Mouse (Mus musculus) brain, embryonic 14.5 days (tissue): ENCODE measurements around the gene Flot1.

Experiments
- CTCF ChIP-seq: fragments of 200-500 bp; IDR thresholded peaks from 2 replicates; pipeline ENCODE4 v1.5.1; 2012; ENCODE audit warnings: inconsistent platforms, mild to moderate bottlenecking, moderate library complexity, borderline replicate concordance; ENCODE audit not compliant: insufficient read depth, insufficient read length; ENCODE audit errors: extremely low read depth
- POLR2A ChIP-seq: fragments of 200-500 bp; IDR thresholded peaks from 2 replicates; pipeline ENCODE4 v1.6.1; 2012; ENCODE audit warnings: mild to moderate bottlenecking, inconsistent platforms, borderline replicate concordance; ENCODE audit not compliant: poor library complexity, insufficient read depth, insufficient read length, severe bottlenecking; ENCODE audit errors: extremely low read depth

- TF ChIP-seq POLR2A (no peak), CTCF (no peak)
Observed at GRCm38 (mm10) chr17:35864832-35865353, 41.9 kb downstream of the Flot1 start.
